Mouse (Mus musculus): Measurements from ENCODE around the gene Clec2e.
"Not testable (repeated sequence)": the region's sequence is repeated elsewhere in the genome, so short reads cannot be mapped to it uniquely, and the experiment has no call there.

DNA sequence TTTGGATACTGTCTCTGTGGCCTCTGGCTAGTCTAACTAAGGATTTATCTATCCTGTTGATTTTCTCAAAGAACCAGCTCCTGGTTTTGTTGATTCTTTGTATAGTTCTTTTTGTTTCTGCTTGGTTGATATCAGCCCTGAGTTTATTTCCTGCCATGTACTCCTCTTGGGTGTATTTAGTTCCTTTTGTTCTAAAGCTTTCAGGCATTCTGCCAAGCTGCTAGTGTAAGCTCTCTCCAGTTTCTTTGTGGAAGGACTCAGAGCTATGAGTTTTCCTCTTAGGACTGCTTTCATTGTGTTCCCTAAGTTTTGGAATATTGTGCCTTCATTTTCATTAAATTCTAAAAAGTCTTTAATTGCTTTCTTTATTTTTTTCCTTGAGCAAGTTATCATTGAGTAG lies 23.8 kb upstream of the Clec2e start:
- TF ChIP-seq CTCF, EP300 (IDR thresholded peaks at IDR 0.05; ENCODE audit: low read depth): not testable (repeated sequence)
